Mouse (Mus musculus): ENCODE results near the gene Ccnd2. TPM values are rescaled to one million over a fixed set of nuclear protein-coding genes. Genes with fewer than 3 reads are reported as not detected.

The Ccnd2 gene
- total and polyA plus RNA-seq, 3 experiments, result 42.4 to 255 (median 146) TPM

GRCm38 (mm10) chr6:127147665-127148064, 4.3 kb downstream of the Ccnd2 start:
- Histone ChIP-seq H3K4me1 (ENCODE audit: control insufficient read depth in 1 of 2, insufficient read depth in 2 of 2) (peaks cover 16 to 68% of the 10 kb centered on the region in 2 experiments), H3K36me3 (replicated peaks in 1 of 2; ENCODE audit: control insufficient read depth in 1 of 2, insufficient read depth in 1 of 2, low read length in 1 of 2) (peaks cover 46 to 58% of the 10 kb centered on the region in 2 experiments), H3K9me3 (replicated peaks; ENCODE audit: low read length) (no peaks in the 10 kb centered on the region), H3K27me3 (replicated peaks) (peaks cover 1% of the 10 kb centered on the region), H3K4me3 (replicated peaks in 1 of 3; ENCODE audit: low read depth in 2 of 3, low read length in 2 of 3, poor library complexity in 1 of 3) (peak overlapping the region in 2 of 3 experiments; percentile 77 to 92), H3K79me2 (replicated peaks; ENCODE audit: control insufficient read depth, extremely low read depth, insufficient read depth, poor library complexity, severe bottlenecking) (peaks cover 31% of the 10 kb centered on the region), H3K4me2 (ENCODE audit: insufficient read depth, low read depth, poor library complexity, severe bottlenecking) (peak overlapping the region; percentile 41), H3K9ac (ENCODE audit: insufficient read depth, low read depth) (peak overlapping the region; percentile 92; the same call in 1 of the 2 replicates), H3K27ac (ENCODE audit: insufficient read depth, low read depth) (no peak overlapping the region; the same call in 1 of the 2 replicates)
- DNase-seq (ENCODE audit: extremely low read depth), result peak; percentile 93
- TF ChIP-seq MAX (IDR thresholded peaks at IDR 0.05; ENCODE audit: low read length), result peak; percentile 67; the same call in 1 of the 2 replicates
- peak; percentile 98 for TF ChIP-seq SMC3 (IDR thresholded peaks at IDR 0.05; ENCODE audit: low read depth, low read length)
- peak; percentile 70; the same call in 1 of the 2 replicates for TF ChIP-seq MEF2A (IDR thresholded peaks at IDR 0.05; ENCODE audit: borderline replicate concordance, low read depth, low read length)
- no peak for TF ChIP-seq USF1 (IDR thresholded peaks at IDR 0.05; ENCODE audit: low read depth, low read length)
- peak; percentile 98 for TF ChIP-seq RAD21 (IDR thresholded peaks at IDR 0.05; ENCODE audit: low read depth, low read length)
- TF ChIP-seq E2F4 (IDR thresholded peaks at IDR 0.05; ENCODE audit: insufficient replicate concordance, low read depth, low read length), result no peak
- peak; percentile 8; the same call in 1 of the 2 replicates for TF ChIP-seq POLR2AphosphoS2 (IDR thresholded peaks at IDR 0.05; ENCODE audit: low read depth, low read length)
- TF ChIP-seq TBP (conservative IDR thresholded peaks at IDR 0.05; ENCODE audit: low read depth, low read length), result no peak
- no peak for TF ChIP-seq MYC (IDR thresholded peaks at IDR 0.05; ENCODE audit: low read depth, low read length)
- TF ChIP-seq KAT2A (IDR thresholded peaks at IDR 0.05; ENCODE audit: insufficient replicate concordance, low read length), result no peak
- TF ChIP-seq POLR2A (IDR thresholded peaks at IDR 0.05; ENCODE audit: low read depth, low read length), result peak; percentile 49
- 0 out of 2 replicates have a peak, but pooled peaks have one; percentile 14 for TF ChIP-seq ETS1 (conservative IDR thresholded peaks at IDR 0.05; ENCODE audit: low read depth, low read length)
- TF ChIP-seq GABPA (IDR thresholded peaks at IDR 0.05; ENCODE audit: insufficient replicate concordance, low read depth, low read length), result no peak
- no peak for TF ChIP-seq CHD1 (IDR thresholded peaks at IDR 0.05; ENCODE audit: low read depth, low read length)
- TF ChIP-seq JUN (IDR thresholded peaks at IDR 0.05; ENCODE audit: insufficient read depth, low read depth, low read length), result no peak
- TF ChIP-seq ZKSCAN1 (IDR thresholded peaks at IDR 0.05; ENCODE audit: borderline replicate concordance, low read depth, low read length), result no peak
- TF ChIP-seq PAX5 (IDR thresholded peaks at IDR 0.05; ENCODE audit: low read length), result no peak
- peak; percentile 91 to 97 for TF ChIP-seq CTCF (conservative IDR thresholded peaks at IDR 0.05 in 1 of 2, IDR thresholded peaks at IDR 0.05 in 1 of 2; ENCODE audit: low read depth in 2 of 2, low read length in 2 of 2)
- no peak for TF ChIP-seq MAFK (IDR thresholded peaks at IDR 0.05; ENCODE audit: insufficient replicate concordance, low read length)
- TF ChIP-seq IRF4 (IDR thresholded peaks at IDR 0.05; ENCODE audit: low read depth, low read length), result no peak
- TF ChIP-seq HCFC1 (IDR thresholded peaks at IDR 0.05; ENCODE audit: low read depth, low read length), result no peak
- TF ChIP-seq JUND (conservative IDR thresholded peaks at IDR 0.05; ENCODE audit: low read depth, low read length), result no peak
- peak; percentile 24; the same call in 1 of the 2 replicates for TF ChIP-seq ZNF384 (IDR thresholded peaks at IDR 0.05; ENCODE audit: low read depth, low read length)
- TF ChIP-seq MAZ (IDR thresholded peaks at IDR 0.05; ENCODE audit: low read depth, low read length), result peak; percentile 87
- TF ChIP-seq ZC3H11A (IDR thresholded peaks at IDR 0.05; ENCODE audit: low read depth, low read length), result peak; percentile 87
- 0 out of 2 replicates have a peak, but pooled peaks have one; percentile 16 for TF ChIP-seq NRF1 (IDR thresholded peaks at IDR 0.05; ENCODE audit: low read depth, low read length)
- TF ChIP-seq MXI1 (IDR thresholded peaks at IDR 0.05; ENCODE audit: low read depth, low read length), result peak; percentile 25; the same call in 1 of the 2 replicates
- TF ChIP-seq ELF1 (IDR thresholded peaks at IDR 0.05; ENCODE audit: low read depth, low read length), result no peak; the same call in 1 of the 2 replicates
- dilution Hi-C loops (cut with MboI; ENCODE audit: extremely low pct_ligation_motif_present, extremely low pct_unique_long_range_greater_than_20kb, low sequenced_read_pairs) (no loop called here), in situ Hi-C loops (cut with MboI; ENCODE audit: low pct_ligation_motif_present, low pct_unique_long_range_greater_than_20kb, low sequenced_read_pairs) (loop anchor here (5.0 to 10.0 kb wide), 2 partner anchors 215 to 307 kb away; no protein-coding TSS in a partner anchor)

Data from CH12.LX (cell line).